Mouse (Mus musculus): ENCODE data around the gene Vmn1r39. TPM values are rescaled to one million over a fixed set of nuclear protein-coding genes. Genes with fewer than 3 reads are reported as not detected.
"Not testable (repeated sequence)": the region's sequence is repeated elsewhere in the genome, so short reads cannot be mapped to it uniquely, and the experiment has no call there.

Gene Vmn1r39
- total RNA-seq (2022), result not detected

DNA sequence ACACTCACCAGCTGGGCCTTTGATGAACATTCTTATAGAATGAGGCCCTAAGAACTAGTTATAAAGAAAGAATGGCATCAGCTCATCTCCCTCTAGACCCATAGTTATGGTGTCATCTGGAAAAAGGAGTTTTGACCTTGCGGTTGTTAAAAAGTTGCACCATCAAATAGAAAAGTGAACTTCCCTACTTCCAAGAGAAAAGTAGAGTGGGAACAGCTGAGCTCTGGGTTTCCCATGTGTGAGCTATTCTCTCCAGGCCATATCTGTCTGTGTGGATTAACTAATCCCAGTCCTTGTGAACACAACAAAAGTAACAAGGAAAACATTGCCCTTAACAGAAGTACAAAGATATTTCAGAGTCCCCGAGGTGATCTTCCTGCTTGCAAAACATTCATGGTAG lies at the start of gene Vmn1r39:
TSS of gene Vmn1r39 (minus strand) at position 101 of the 400 bp plus-strand sequence.
- DNase-seq (ENCODE audit: low spot score in 2 of 2), result no peak

DNA sequence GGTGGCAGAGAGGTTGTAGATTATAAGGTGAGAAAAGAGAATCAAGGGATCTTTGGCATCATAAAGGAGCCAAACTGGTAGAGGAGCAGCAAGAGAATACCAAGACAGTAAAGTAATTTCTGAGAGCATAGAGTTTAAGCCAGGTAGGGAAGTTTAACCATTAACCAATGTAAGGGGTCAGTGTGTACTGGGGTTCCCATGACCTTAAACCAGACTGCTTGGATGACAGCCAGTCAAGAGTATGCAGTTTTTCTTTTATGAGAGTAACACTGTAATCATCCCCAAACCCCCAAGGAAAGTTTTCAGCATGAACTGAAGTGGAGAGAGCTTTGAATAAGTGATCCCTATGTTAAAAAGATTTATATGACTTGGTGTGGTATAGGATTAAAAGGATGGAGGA lies 49.0 kb upstream of the Vmn1r39 start:
- DNase-seq (ENCODE audit: low spot score in 2 of 2), result no peak

DNA sequence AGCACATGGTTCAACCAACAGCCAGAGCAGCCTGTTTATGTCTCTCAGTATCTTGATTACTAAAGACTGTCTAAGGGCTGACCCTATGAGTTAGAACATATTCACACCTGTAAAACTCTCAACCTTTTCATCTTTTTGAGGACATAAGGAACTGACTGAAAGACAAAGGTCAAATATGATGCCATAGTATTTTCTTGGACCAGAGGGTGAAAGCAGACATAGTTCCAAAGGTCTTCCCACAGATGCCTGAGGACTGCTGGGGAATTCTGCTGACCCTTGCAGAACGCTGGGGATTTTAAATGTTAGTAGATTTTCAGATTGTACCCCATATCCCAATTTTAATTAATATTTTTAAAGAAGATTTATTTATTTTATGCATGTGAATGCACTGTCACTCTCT lies 47.9 kb upstream of the Vmn1r39 start:
- no peak for DNase-seq (ENCODE audit: low spot score in 2 of 2)

DNA sequence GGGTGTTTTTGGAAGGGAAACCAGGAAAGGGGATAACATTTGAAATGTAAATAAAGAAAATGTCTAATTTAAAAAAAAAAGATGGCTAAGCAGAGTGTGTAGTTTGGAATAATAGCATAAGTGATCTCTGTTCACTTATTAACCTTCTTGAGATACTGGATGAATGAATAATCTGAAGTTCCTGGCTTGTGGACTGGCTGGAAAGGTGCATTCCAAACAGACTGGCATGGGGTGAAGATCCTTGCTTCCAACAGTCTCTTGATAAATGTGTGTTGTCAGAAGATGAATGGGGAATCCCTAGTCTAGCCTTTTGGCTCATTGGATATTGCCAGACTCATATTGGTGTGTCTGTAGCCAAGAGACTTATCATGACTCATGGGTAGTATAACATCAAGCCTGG lies 45.8 kb upstream of the Vmn1r39 start:
- DNase-seq (ENCODE audit: low spot score in 2 of 2), result no peak

DNA sequence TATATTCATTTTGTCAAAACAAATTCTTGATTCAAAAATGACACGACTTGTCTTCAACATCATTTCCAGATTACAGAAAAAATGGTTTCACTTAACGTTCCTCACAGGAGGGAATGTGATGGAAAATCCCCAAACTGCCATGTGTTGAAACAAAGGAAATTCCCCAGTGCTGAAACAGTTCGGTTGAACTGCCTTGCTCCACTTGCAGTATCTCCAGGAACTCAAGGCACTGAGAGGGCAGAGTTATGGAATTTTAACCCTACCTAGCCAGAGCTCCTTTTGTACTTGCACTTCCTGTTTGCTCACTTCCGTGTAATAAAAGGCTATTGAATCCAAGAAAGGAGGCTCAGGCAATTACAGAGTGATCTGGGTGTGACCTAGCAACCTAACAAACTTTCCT lies 38.5 kb upstream of the Vmn1r39 start:
- DNase-seq (ENCODE audit: low spot score in 2 of 2), result no peak

DNA sequence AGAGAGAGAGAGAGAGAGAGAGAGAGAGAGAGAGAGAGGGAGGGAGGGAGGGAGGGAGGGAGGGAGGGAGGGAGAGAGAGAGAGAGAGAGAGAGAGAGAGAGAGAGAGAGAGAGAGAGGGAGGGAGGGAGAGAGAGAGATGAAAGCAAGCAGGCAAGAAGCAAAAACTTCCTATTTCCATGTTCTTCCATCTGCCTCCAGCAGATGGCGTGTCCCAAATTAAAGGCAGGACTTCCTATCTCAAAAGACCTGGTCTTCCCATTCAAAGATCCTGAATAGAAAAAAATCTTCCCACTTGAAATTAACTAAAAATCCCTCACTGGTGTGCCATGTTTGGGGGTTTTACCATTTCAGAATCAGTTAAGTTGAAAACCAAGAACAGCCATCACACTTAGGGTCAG lies 30.2 kb upstream of the Vmn1r39 start:
- DNase-seq (ENCODE audit: low spot score in 2 of 2), result not testable (repeated sequence)

DNA sequence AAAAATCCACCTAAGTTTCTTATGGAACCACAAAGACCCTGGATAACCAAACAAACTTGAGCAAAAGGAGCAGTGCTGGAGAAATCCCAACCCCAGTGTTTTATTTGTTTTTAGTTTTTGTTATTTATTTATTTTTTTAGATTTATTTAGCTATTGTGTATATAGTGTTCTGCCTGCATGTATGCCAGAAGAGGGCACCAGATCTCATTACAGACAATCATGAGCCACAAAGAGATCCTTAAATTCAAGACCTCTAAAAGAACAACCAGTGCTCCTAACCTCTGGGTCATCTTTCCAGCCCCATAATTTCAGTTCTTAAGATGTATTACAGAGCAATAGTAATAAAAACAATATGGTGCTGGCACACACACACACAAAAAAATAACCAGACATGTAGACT lies 26.5 kb upstream of the Vmn1r39 start:
- DNase-seq (ENCODE audit: low spot score in 2 of 2), result no peak

DNA sequence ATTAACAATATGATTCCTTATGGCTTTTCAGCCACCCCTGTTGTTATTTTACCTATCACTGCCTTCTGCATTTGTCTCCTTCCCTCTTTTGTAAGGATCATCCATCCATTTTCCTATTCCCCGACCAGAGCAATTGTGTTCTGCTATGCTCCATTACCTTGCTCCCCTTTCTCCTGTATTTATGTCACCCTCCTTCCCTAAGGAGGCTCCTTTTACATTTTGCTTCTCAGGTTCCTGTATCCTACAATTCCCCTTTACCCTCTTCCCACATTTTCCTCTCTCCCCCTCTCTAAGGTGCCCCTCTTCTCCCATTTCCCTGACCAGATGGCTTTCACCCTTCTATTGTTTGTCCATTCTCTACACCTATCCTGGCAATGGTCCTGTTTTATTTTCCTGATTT lies 4.1 kb downstream of the Vmn1r39 start:
- no peak for DNase-seq (ENCODE audit: low spot score in 2 of 2)

DNA sequence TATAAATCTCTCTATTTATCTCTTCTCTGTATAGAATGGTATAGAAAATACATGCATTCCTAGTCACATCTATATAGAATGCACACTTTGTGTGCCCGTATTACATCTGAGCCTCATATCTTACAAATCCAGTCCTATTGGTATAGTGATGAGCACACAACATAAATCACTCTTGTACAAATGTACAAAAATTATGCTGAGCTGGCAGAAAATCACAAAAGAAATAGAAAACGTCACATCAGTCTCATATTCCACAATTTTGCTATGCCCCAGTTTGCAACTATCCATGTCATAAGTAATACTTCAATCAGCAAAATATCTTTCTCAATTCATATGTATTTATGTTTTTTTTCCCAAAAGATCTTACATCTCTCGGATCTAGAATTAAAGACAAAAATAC lies 4.7 kb downstream of the Vmn1r39 start:
- no peak for DNase-seq (ENCODE audit: low spot score in 2 of 2)

DNA sequence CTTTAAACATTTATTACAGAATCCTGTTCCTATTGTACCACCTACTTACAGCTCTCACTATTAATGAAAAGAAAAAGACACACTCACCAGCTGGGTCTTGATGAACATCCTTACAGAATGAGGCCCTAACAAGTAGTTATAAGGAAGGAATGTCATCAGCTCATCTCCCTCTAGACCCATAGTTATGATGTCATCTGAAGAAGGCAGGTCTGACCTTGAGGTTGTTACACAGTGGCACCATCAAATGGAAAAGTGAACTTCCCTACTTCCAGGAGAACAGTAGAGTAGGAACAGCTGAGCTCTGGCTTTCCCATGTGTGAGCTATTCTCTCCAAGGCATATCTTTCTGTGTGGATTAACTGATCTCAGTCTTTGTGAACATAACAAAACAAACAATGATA lies 27.9 kb downstream of the Vmn1r39 start, which contains the start of gene Vmn1r38:
TSS of gene Vmn1r38 (minus strand) at position 101 of the 400 bp plus-strand sequence.
- DNase-seq (ENCODE audit: low spot score in 2 of 2), result not testable (repeated sequence)

Other genes with a start within 250 kb of the Vmn1r39 start
- gene Vmn1r33, start 192.3 kb downstream of the Vmn1r39 start, total RNA-seq (2022), result not detected
- gene Vmn1r34, start 166.7 kb downstream of the Vmn1r39 start, total RNA-seq (2022), result not detected
- not detected for gene Vmn1r35, start 124.7 kb downstream of the Vmn1r39 start, total RNA-seq (2022)
- gene Vmn1r36, start 91.4 kb downstream of the Vmn1r39 start, total RNA-seq (2022), result not detected
- gene Vmn1r37, start 81.2 kb downstream of the Vmn1r39 start, total RNA-seq (2022), result not detected
- not detected for gene Vmn1r38, start 28.0 kb downstream of the Vmn1r39 start, total RNA-seq (2022)
- 10 to 100 TPM; 24.1 to 33.9 (median 29.3) TPM for gene Gng12, start 85.8 kb upstream of the Vmn1r39 start, total RNA-seq (2022)
- gene Gadd45a, start 226.8 kb upstream of the Vmn1r39 start, total RNA-seq (2022), result 10 to 100 TPM; 23.9 to 45.4 (median 33.9) TPM

Measured in gastrocnemius, adult 8-10 months (tissue).